Mouse (Mus musculus) ZHBTc4 (cell line): ENCODE data around the gene Adamts17.

Experiments used
- DNase-seq: peaks from one replicate; pipeline ENCODE4 v3.0.0-alpha.2; 2011; ENCODE audit warnings: low read depth, low spot score

Adamts17 gene

GRCm38 (mm10) chr7:67082751-67083150 is 243.2 kb downstream of the Adamts17 start:
- no peak for DNase-seq

DNA sequence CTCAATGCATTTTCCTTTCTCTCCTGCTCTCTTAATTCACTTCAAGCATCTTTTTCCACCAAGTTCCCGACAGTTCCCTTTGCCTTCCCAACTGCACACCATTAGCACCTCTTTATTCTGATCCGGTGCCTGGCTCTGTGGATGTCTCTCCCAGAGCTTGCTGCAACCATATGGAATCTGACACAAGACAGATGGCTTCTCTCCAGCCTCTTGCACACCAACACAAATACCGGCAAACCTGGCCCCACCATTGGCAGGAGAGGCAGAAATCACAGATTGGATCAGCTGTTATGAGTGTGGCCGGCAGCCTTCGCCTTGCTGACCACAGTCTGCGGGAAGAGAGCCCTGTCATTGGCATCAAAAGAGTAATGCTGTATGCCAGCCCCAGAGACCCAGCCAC is 248.2 kb downstream of the Adamts17 start:
- DNase-seq, result no peak

- DNase-seq, result no peak
Observed at GRCm38 (mm10) chr7:67097096-67097495, 257.6 kb downstream of the Adamts17 start.

- no peak for DNase-seq
Observed at GRCm38 (mm10) chr7:67101418-67101973, 262.0 kb downstream of the Adamts17 start.

GRCm38 (mm10) chr7:67110551-67111159 is 271.1 kb downstream of the Adamts17 start:
- no peak for DNase-seq

DNA sequence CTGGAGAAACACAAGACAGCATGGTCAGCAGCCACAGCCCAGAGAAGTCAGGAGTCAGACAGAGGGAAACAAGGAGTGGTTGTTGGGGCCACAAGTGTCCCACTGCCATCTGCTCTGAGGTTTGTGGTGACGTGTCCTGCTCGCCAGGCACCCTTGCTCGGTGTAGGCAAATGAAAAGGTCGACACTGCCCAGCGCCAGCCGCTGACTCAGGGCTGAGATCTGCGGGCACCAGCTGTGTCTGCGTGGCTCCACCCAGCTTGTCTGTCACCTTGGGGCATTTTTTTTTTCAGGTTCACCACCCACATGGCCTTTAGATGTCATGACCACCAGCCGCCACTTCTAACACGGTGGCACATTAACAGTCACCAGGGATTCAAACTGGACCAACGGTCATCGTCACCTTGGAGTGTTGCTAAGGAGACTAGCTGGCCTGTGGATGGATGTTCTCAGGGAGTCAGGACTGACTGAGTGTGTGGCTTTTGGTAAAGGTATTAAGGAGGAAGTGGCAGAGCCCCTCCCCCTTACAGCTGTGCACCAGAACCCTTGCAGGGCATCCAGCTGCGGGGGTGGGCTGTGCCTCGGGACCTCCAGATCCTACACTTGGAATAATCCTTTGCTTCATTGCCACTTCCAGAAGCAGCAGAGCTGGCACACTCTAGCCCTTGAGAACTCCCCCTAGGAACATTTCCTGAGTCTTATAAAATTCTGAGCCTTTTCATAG is 273.1 kb downstream of the Adamts17 start:
- DNase-seq, result no peak

- DNase-seq, result no peak
Observed at GRCm38 (mm10) chr7:67114056-67114455, 274.5 kb downstream of the Adamts17 start.

DNA sequence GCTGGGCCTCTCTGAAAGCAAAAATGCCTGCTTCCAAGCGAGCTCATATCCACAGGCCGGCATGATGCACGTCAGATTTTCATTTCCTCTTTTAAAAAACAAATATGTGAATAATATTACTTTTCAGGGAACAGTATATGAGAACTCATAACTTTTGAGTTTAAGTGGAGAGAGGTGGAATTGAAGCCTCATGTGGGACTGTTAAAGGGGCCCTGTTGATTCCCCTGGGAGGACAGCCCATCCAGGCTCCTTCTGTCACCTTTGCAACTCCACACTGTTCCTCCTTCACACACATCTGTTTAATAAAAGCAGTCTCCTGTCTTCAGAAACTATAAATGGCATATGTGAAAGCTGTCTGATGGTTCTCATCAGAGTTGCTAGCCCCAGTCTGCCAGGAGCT is 275.5 kb downstream of the Adamts17 start:
- no peak for DNase-seq

GRCm38 (mm10) chr7:67135140-67135539 is 295.6 kb downstream of the Adamts17 start:
- no peak for DNase-seq

DNA sequence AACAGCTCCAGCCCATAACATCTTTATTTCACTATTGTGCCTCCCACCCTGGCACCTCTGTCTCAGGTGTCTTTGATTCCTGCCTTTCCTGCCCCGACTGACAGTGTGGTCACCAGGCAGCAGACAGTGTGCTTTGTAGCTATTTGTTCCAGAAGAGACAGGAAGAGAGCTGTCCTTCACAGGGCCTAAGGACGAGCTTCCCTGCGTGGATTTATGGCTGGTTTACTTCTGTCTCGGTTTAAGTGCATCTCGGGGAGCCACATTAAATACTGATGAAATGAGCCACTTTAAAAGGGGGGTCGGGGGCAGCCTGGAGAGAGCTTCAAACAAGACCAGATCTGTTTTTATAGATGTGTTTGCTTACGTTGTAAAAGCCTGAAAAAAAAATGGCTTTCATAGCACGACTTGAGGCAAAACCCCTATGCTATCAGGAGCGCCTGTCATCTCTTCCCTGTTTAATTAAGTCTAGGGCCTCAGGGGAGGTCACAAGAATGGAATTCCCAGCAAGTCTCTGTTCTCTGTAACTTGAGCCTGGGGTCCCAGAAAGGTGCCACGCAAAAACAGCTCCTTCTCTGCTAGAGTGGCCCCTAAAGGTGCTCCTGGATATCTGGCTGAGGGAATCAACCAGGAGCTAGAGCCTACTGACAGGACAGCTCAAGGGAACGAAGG is 302.9 kb downstream of the Adamts17 start:
- DNase-seq, result no peak

GRCm38 (mm10) chr7:67145748-67146147 is 306.2 kb downstream of the Adamts17 start:
- no peak for DNase-seq

- no peak for DNase-seq
Observed at GRCm38 (mm10) chr7:67146151-67146550, 306.6 kb downstream of the Adamts17 start.

GRCm38 (mm10) chr7:67149707-67150106 is 310.2 kb downstream of the Adamts17 start:
- DNase-seq, result no peak

- DNase-seq, result no peak
Observed at GRCm38 (mm10) chr7:67152626-67153025, 313.1 kb downstream of the Adamts17 start.

- no peak for DNase-seq
Observed at GRCm38 (mm10) chr7:67162135-67162534, 322.6 kb downstream of the Adamts17 start.

DNA sequence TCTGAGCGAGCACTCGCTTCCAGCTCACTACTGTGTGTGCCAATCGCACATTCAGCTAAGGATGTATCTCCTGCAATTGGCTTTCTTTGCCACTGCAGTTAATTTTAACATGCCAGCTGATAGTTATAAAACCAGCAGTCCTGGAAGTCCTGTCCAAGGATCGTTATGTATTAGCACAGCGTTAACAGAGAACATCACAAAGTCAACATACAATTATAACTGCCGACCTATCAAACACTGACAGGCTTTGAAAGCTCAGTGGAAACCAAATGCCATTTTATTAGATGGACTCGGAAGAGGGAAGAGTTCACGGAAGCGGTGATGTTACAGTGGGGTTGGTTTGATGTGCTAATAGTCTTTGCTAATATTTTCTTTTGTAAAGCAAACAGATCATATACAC is 328.8 kb downstream of the Adamts17 start:
- no peak for DNase-seq

- no peak for DNase-seq
Observed at GRCm38 (mm10) chr7:67168763-67169569, 329.4 kb downstream of the Adamts17 start.

DNA sequence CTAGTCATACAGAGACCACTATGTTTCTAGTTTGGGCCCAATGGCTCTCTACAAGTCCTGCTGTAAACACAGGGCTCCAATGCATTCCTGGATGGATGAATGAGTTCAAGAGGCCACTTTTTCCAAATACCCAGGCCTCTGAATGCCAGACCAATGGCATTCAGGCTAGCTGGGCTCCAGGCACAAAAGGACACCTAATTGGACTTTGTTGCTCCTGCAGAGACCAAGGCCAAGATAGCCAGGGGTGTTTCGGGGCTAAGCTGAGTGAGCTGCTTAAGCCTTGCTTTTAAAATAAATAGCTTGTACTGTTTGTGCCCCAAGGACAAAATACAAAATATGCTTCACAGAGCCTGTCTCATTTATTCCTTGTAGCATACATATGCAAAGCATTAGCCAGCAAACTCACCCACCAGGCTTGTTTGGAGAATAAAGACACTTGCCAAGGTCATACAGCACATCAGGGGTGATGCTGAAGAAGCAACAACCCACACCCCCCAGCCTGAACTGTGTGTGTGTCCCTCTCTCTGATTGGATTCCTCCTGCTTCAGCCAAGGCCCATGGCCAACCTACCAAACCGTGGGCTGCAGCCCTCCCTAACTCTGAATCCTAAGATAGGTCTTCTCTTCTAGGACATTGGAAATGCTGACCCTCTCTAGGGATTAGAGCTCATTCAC is 334.1 kb downstream of the Adamts17 start:
- no peak for DNase-seq

DNA sequence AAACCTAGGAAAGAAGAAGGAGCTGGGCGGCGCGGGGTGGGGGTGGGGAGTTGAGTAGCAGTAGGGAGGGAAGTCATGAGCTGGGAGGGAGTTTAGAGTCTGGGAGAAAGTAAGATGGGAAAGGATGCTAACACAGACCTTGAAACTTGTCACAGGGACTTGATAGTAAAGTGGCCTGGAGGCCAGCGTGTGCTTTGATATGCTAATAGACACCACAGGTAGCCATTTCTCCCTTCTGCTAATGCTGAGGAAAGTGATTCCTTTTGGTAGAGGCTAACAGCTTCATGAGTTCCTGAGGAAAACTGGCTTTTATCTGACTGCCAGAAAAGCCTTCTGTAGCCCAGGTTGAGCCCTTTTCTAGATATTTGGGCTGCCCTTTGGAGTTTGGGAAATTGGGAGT is 344.3 kb downstream of the Adamts17 start:
- peak; percentile 81 for DNase-seq

- DNase-seq, result peak; percentile 71
Observed at GRCm38 (mm10) chr7:67199412-67199811, 359.9 kb downstream of the Adamts17 start.
